Mouse (Mus musculus): ENCODE data around the gene Ino80e.

The Ino80e gene

DNA sequence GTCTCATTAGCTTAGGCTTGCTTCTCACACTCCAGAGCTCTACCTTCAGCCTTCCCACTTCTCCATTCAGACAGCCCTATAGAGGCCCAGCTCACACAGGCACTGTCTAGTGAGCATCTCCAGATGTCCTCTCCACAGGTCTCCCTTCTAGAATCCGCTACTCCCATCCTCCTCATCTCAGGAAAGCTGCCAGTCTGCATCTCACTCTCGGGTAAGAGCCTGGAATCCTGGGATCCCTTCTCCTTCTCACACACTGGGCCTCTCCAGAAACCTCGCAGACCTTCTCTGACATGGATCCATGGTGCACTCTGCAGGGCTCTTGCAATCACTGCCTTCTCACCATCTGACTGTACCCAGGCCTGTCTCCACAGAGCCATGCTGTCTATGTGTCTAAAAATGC lies 6.5 kb downstream of the Ino80e start:
- DNase-seq, result peak; percentile 66

DNA sequence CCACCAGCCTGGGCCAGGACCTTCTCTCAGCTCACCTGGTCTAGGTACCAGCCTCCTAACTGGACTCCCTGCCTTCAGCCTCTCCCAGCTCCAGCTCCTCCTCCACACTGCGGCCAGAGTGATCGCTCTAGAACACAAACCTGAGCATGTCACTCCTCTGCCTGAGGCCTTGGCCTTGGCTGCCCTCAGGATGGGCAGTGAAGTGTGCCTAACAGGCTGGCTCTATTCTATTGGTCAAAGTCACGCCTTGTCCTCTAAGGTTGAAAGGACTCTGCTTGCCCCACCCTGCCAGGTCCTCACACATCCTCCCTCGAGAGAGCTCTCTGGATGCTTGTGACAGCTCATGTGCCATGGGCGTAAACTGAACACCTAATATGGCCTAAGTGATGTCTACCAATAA lies 8.7 kb downstream of the Ino80e start:
- peak; percentile 16 for DNase-seq

DNA sequence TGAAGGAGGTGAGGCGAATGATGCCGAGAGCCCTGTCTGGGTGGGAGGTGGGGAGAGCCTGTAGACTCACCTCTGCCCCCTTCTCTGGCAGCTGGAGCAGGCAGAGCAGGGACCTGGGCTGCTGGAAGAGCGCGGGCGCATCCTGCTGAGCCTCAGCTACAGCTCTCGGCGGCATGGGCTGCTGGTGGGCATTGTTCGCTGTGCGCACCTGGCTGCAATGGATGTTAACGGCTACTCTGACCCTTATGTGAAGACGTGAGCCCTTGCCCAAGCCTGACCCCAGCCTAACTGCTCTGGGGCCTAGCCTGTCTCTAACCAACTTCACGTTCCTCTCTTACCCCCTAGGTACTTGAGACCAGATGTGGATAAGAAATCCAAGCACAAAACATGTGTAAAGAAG lies 11.0 kb downstream of the Ino80e start:
- DNase-seq, result no peak

DNA sequence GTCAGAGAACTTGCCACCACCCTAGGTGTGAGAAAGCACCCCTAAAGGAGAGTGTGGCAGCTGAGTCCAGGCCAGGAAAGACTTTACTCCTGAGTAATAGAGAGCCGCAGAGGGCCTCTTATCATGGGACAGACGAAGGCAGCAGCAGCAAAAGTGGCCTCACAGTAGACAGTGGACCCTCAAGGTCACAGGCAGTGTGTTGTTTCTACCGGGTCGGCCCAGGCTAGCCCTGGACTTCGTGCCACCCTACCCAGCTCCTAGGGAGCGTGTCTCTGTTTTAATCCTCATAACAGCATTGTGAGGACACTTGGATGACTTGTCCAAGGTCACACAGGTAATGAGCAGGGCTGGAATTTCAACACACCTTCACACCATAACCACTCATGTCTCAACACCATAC lies 12.0 kb downstream of the Ino80e start:
- DNase-seq, result no peak

- DNase-seq, result no peak
These were observed 13.4 kb downstream of the Ino80e start for GRCm38 (mm10) chr7:126848794-126849193.

DNA sequence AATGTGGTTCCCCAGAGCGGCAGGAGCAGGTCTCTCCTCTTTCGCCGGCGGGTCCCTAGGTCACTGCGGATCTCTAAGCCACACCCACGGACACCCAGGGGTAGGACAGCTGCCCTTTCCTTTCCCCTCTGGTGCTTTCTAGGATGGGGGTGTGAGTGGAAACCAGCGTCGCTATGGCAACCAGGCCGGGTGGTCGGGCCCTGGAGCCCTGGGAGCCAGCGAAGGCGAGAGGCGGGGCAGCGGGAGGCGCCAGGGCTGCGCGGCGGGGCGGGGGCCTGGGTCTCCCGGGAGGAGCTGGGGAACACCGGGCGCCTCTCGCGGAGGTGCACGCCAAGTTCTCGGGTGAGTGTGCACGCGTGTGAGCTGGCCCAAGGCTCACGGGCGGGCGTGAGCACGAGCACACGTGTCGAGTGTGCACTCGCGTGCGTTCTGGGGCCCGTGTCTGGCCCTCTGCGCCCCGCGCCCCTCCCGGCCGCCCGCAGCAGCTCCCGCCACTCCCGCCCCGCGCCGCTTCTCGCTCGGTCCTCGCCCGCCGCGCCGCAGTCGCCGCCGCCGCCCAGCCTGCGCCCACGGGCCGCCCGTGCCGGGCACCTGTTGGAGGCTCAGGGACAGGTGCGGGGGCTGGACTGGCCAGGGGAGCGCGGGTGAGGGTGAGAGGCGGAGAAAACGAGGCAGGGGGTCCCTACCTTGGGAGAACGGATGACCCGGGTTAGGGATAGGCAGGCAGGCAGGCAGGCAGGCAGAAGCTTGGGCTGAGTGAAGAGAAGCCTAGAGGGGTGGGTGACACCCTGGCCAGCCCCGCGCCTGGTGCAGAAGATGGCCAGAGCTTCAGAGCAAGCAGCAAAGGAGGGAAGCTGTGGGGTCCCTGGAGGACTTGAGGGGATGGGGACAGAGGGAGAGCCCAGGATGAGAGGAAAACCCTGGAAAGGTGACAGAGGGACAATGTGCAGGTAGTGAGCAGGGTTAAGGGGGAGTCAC lies 14.5 kb downstream of the Ino80e start:
- no peak for DNase-seq

DNA sequence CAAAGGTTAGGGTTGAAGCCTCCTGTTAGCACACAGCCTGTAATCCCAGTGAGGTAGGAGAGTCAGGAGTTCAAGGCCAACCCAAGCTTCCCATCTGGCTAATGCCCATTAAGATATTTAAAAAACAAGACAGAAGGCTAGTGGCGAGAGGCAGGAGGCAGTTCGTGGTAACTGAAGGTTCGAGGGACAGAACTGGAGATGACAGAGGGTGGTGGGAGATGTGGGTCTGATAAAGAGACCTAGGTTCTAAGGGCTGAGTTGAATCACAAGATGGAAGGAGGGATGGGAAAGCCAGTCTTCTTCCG lies 15.1 kb downstream of the Ino80e start, which contains the start of gene Doc2a:
Gene Doc2a (plus strand): TSS at position 301 of the 305 bp plus-strand sequence.
- DNase-seq, result no peak

GRCm38 (mm10) chr7:126845516-126845915 lies 16.7 kb downstream of the Ino80e start:
- DNase-seq, result no peak

- no peak for DNase-seq
These were observed 18.9 kb downstream of the Ino80e start for GRCm38 (mm10) chr7:126843276-126843675.

DNA sequence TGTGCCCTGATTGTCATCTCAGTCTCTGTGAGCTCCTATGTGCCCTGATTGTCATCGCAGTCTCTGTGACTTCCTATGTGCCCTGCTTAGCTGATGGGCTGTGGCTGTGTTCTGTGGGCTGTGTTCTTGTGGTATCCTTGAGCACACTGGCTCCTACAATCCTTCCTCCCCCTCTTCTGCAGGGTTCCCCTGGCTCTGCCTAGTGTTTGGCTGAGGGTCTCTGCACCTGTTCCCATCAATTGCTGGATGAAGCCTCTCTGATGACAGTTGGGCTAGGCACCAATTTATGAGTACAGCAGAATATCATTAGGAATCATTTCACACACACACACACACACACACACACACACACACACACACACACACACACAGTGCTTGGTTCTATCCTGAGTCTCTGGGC lies 28.9 kb downstream of the Ino80e start:
- DNase-seq, result no peak

DNA sequence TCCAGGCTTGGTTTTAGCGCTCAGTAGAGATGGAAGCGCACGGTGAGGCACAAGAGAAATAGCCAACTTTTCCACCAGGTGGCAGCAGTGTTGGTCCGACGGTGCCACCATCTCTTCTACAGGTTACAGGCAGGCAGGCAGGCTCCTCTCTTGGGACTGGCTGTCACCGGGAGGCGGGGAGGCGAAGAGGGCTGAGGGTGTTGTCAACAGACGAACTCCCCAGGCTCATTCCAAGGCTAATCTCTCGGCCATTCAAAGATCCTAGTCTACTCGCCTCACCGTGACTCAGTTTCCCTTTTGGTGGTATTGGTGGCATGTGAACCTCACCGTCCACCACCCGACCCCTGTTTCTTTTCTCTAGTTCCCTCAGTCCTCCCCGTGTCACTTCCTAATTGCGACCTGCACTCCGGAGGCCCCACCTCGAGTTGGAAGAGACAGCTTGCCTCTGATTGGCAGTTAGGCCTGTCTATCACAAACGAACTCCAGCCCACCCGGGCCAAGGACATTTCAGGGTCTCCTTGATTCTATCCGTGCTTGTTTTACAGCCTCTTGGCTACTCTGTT lies 30.1 kb downstream of the Ino80e start:
- DNase-seq, result peak; percentile 88

- DNase-seq, result no peak
These were observed 30.6 kb downstream of the Ino80e start, which contains the start of gene 4930451I11Rik for GRCm38 (mm10) chr7:126831539-126831938. Gene 4930451I11Rik, minus strand, starts transcription at chr7:126831639.

DNA sequence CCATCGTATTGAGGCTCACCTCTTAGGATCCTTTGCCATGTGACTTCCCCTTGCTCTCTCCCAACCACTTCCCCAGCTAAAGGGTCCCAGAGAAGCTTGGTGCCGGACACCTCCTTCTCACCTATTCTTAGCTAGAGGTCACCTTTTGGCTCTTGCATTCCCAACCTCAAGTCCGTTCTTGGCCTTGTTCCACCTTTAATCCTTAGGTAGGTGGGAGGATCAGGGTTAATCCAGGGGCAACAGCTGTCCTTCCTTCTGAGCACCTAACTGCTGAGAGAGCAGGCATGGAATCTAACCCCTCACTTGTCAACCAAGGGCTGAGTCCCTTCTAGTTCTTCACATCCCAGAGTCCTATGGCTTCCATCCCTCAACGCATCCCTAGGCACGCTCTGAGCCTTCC lies 36.2 kb downstream of the Ino80e start:
- no peak for DNase-seq

GRCm38 (mm10) chr7:126825403-126825802 lies 36.8 kb downstream of the Ino80e start:
- DNase-seq, result no peak

- peak; percentile 63 for DNase-seq
These were observed 38.2 kb downstream of the Ino80e start for GRCm38 (mm10) chr7:126823940-126824339.

DNA sequence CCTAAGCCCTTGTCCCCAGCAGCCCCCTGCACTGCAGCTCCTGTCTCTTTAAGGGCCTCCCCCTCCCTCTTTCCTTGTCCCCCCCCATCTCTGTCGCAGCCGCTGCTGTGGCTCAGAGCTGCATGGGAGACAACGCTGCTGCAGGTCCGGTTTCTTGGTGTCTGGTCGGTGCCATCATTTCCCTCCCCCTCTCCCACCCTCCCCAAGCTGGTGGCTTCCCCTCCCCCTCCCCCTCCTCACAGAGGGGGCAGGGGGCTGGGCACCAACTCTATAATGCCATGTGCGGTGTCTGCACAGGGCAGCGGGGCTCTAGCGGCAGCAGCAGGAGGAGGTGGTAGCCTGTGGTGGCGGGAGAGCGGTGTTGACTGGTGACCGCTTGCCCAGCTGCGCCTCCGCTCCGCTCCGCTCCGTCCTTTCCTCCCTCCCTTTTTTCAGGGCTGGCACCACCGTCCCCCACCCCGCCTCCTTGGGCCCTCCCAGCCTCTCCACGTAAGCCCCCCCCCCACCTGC lies 38.9 kb downstream of the Ino80e start:
- peak; percentile 67 for DNase-seq

- DNase-seq, result peak; percentile 67
These were observed 39.4 kb downstream of the Ino80e start for GRCm38 (mm10) chr7:126822741-126823140.

- peak; percentile 94 for DNase-seq
These were observed 40.2 kb downstream of the Ino80e start for GRCm38 (mm10) chr7:126821835-126822511.

GRCm38 (mm10) chr7:126818818-126819217 lies 43.4 kb downstream of the Ino80e start:
- no peak for DNase-seq

DNA sequence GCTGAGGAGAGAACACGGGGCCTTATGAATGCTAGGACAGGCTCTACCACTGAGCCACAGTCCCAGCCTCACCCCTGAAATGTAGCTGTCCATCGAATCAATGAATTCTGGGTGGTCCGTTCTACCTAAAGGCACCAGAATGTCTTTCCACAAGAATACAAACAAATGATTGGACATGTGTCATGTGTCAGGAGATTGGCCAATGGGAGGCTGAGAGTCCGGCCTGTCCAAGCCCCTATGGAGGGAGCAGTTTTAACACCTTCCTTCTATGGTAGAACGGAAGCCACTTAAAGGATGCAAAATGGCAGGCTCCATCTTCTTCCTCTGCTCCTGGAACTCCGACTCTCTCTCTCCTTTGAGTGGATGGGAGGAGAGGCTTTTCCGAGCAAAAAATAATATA lies 44.6 kb downstream of the Ino80e start:
- no peak for DNase-seq

GRCm38 (mm10) chr7:126816494-126816893 lies 45.7 kb downstream of the Ino80e start:
- DNase-seq, result no peak

DNA sequence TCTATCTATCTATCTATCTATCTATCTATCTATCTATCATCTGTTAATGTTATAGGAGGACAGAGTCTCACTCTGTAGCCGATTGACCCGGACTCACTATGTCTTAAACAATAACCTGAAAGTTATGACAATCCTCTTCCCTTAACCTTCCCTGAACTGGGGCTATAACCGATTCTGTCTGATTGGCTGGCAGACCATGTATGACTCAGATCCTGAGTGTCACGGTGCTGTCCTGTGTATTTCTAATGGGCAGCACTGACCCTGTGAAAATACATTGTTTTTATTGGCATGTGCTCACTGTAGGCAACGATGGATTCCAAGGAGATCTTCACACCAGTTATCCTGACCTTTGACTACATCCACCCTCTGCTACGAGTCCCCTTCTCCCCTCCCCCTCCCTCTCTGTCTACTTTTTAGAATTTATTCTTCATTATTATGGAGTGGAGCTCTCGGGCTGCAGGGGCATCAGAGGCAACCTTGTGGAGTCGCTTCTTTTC lies 46.4 kb downstream of the Ino80e start:
- no peak for DNase-seq

DNA sequence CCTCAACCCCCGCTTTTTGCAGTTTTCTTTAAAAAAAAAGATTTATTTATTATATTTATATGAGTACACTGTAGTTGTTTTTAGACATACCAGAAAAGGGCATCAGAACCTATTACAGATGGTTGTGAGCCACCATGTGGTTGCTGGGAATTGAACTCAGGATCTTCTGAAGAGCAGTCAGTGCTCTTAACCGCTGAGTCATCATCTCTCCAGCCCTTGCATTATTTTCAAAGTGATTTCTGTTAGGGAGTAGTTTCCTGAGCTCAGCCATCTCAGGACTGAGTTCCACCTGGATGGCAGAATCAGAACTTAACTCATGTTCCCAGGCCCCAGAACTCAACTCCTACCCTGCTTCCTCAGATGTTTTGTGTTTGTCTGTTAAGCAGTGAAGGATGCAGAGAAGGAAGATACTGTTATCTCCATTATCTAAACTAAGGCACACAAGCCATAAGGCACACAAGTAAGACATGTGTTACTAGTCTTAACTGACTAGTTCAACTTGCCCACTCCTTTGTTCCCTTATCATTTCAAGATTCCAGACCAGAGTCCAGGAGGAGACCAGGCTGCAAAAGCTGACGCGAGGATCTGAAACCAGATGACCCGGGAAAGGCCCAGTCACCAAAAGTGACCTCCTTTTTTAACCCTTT lies 52.3 kb downstream of the Ino80e start:
- DNase-seq, result no peak
